Mouse (Mus musculus) liver, embryonic 16.5 days (tissue): ENCODE measurements around the gene Gm9195. TPM values are rescaled to one million over a fixed set of nuclear protein-coding genes. Genes with fewer than 3 reads are reported as not detected.

ENCODE experiments used
- ATAC-seq: fragments of 200-750 bp; cut with Nextera tagmentation; 2 replicates; pipeline ENCODE4 v1.8.0; 2017; ENCODE audit warnings: low read depth, mild to moderate bottlenecking, moderate number of reproducible peaks, moderate library complexity
- H3K27ac ChIP-seq: fragments of 300-500 bp; sonication (generic); 2 replicates; pipeline ENCODE4 v1.5.1; 2014; ENCODE audit warnings: mild to moderate bottlenecking, low read length
- H3K27me3 ChIP-seq: fragments of 300-500 bp; sonication (generic); 2 replicates; pipeline ENCODE4 v1.6.1; 2014; ENCODE audit warnings: low read depth, low read length, mixed read lengths; ENCODE audit not compliant: control insufficient read depth, insufficient read depth
- H3K36me3 ChIP-seq: fragments of 300-500 bp; sonication (generic); 2 replicates; pipeline ENCODE4 v1.6.1; 2014; ENCODE audit warnings: mild to moderate bottlenecking; ENCODE audit not compliant: control insufficient read depth, insufficient read depth
- H3K4me1 ChIP-seq: fragments of 300-500 bp; sonication (generic); 2 replicates; pipeline ENCODE4 v1.6.1; 2014; ENCODE audit warnings: low read depth, low read length, mixed read lengths; ENCODE audit not compliant: control insufficient read depth
- H3K4me2 ChIP-seq: fragments of 300-500 bp; sonication (generic); 2 replicates; pipeline ENCODE4 v1.6.1; 2014; ENCODE audit warnings: low read depth, low read length, mixed read lengths
- H3K4me3 ChIP-seq: fragments of 300-500 bp; sonication (generic); 2 replicates; pipeline ENCODE4 v1.5.1; 2014; ENCODE audit warnings: low read depth, mild to moderate bottlenecking, low read length
- H3K9ac ChIP-seq: fragments of 300-500 bp; sonication (generic); 2 replicates; pipeline ENCODE4 v1.6.1; 2014; ENCODE audit warnings: low read depth, low read length
- H3K9me3 ChIP-seq: fragments of 300-500 bp; sonication (generic); replicated peaks from 2 replicates; pipeline ENCODE4 v1.6.1; 2016; ENCODE audit warnings: low read length; ENCODE audit not compliant: control insufficient read depth
- WGBS: fragments of 180-500 bp; shearing (Covaris S2); extraction: QIAGEN DNeasy Blood & Tissue Kit; methylation state at CpG from one replicate; pipeline ENCODE4 v1.1.7; 2014; ENCODE audit not compliant: insufficient replicate concordance; 5-methylcytosine and 5-hydroxymethylcytosine counted together
- polyA plus RNA-seq: library from polyadenylated mRNA; unstranded; fragments of >200 nt; fragmentation: Nextera tagmentation; extraction: Ambion mirVana; gene quantifications from 2 replicates; pipeline ENCODE4 v1.2.1, GENCODE M21; 2015

The Gm9195 gene
- polyA plus RNA-seq, 1 experiment from 2014 or later, result not detected

- Histone ChIP-seq H3K9me3 (no peaks in the 10 kb centered on the region), H3K4me2 (no peak overlapping the region), H3K27me3 (no peaks in the 10 kb centered on the region), H3K4me3 (no peak overlapping the region), H3K36me3 (no peaks in the 10 kb centered on the region), H3K27ac (no peak overlapping the region), H3K4me1 (no peaks in the 10 kb centered on the region), H3K9ac (no peak overlapping the region)
- 61% methylated on average over 4 of the region's 4 CpGs for WGBS
- ATAC-seq, result no peak
Observed at GRCm38 (mm10) chr14:72389288-72389687, 102.3 kb downstream of the Gm9195 start.

- H3K4me1 ChIP-seq, result no peaks in the 10 kb centered on the region
Observed at GRCm38 (mm10) chr14:72377224-72377623, 114.4 kb downstream of the Gm9195 start.

More at GRCm38 (mm10) chr14:72377224-72377623, 114.4 kb downstream of the Gm9195 start:
- Histone ChIP-seq H3K9me3 (no peaks in the 10 kb centered on the region), H3K36me3 (no peaks in the 10 kb centered on the region), H3K27ac (no peak overlapping the region), H3K4me3 (no peak overlapping the region), H3K9ac (no peak overlapping the region), H3K27me3 (no peaks in the 10 kb centered on the region), H3K4me2 (no peak overlapping the region)
- no peak for ATAC-seq
- 14% methylated on average over 2 of the region's 2 CpGs for WGBS

Other genes starting within 250 kb of the Gm9195 start
- gene Fndc3a, start 218.2 kb upstream of the Gm9195 start, polyA plus RNA-seq, result 12.8 and 14.2 TPM in 2 replicates